Mouse (Mus musculus) neural tube, embryonic 13.5 days (tissue): ENCODE measurements around the gene Trpd52l3. TPM values are rescaled to one million over a fixed set of nuclear protein-coding genes. Genes with fewer than 3 reads are reported as not detected.
"Not testable (repeated sequence)": the region's sequence is repeated elsewhere in the genome, so short reads cannot be mapped to it uniquely, and the experiment has no call there.

ENCODE experiments used
- ATAC-seq: fragments of 200-750 bp; cut with Nextera tagmentation; 2 replicates; pipeline ENCODE4 v1.8.0; 2017; ENCODE audit warnings: low read depth, mild to moderate bottlenecking, moderate TSS enrichment, moderate library complexity
- H3K27ac ChIP-seq: fragments of 300-500 bp; sonication (generic); replicated peaks from 2 replicates; pipeline ENCODE4 v1.5.1; 2015; ENCODE audit warnings: moderate library complexity, mild to moderate bottlenecking, inconsistent platforms
- H3K27me3 ChIP-seq: fragments of 300-500 bp; sonication (generic); 2 replicates; pipeline ENCODE4 v1.6.1; 2015; ENCODE audit warnings: mild to moderate bottlenecking, inconsistent platforms
- H3K36me3 ChIP-seq: fragments of 300-500 bp; sonication (generic); 2 replicates; pipeline ENCODE4 v1.6.1; 2015; ENCODE audit warnings: mild to moderate bottlenecking, inconsistent platforms
- H3K4me1 ChIP-seq: fragments of 300-500 bp; sonication (generic); replicated peaks from 2 replicates; pipeline ENCODE4 v1.6.1; 2015; ENCODE audit warnings: inconsistent platforms
- H3K4me2 ChIP-seq: fragments of 300-500 bp; sonication (generic); 2 replicates; pipeline ENCODE4 v1.6.1; 2015; ENCODE audit warnings: inconsistent platforms, mild to moderate bottlenecking, moderate library complexity
- H3K4me3 ChIP-seq: fragments of 300-500 bp; sonication (generic); 2 replicates; pipeline ENCODE4 v1.5.1; 2015; ENCODE audit warnings: mild to moderate bottlenecking, inconsistent platforms
- H3K9ac ChIP-seq: fragments of 300-500 bp; sonication (generic); 2 replicates; pipeline ENCODE4 v1.6.1; 2015; ENCODE audit warnings: moderate library complexity, mild to moderate bottlenecking, inconsistent platforms
- H3K9me3 ChIP-seq: fragments of 300-500 bp; sonication (generic); 2 replicates; pipeline ENCODE4 v1.6.1; 2016; ENCODE audit warnings: inconsistent platforms
- whole genome bisulfite sequencing: fragments of 180-500 bp; shearing (Covaris S2); methylation state at CpG from one replicate; pipeline ENCODE4 v1.1.7; 2015; 5-methylcytosine and 5-hydroxymethylcytosine counted together
- polyA plus RNA-seq: library from polyadenylated mRNA; unstranded; fragments of >200 nt; fragmentation: Nextera tagmentation; extraction: Ambion mirVana; gene quantifications from 2 replicates; pipeline ENCODE4 v1.2.1, GENCODE M21; 2015

Trpd52l3 gene
- polyA plus RNA-seq, 1 experiment from 2014 or later, result not detected

DNA sequence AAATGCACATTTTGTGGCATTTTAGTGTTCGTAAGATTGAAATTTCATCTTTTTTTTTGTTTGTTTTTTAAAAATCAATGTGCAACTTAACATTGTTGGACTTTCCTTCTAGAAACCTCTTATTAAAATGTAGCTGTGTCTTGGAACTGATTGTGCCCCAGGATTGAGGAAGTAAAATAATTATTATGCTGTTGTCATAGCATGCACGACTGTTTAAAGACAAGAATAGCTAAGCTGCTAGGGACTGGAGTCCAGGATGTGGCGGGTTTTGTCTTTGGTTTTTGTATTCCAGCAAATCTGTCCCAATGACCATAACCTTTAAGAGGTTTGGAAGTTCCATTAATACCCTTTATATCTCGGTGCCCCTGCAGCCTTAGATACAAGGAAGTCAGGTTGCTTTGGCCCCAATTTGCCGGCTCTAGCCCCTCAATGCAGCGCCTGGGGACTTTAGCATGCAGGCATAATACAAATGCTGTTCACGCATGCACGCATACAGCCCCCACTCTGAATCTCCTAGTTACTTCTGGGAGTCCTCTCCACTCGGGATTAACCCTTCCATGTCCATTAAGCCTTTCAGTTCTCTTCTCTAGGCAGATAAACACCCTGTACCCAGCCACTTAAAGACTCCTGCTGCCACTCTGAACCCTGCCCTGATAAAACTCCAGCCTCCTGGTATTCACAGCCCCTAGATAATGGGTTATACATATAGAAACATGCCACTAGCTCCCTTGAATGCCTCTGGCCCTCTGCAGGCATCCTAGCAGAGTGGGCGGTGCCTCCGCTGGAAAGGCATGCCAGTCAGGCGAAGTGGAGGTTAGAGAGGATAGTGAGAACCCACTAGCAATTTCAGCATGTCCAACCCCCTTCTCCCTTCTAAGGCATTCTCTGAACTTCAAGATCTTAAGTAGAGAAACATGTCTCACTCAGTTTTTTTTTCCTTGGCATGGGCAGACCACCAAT is 2.9 kb upstream of the Trpd52l3 start:
- H3K27me3 ChIP-seq, result no peaks in the 10 kb centered on the region
- no peak overlapping the region for H3K27ac ChIP-seq
- peaks cover 6% of the 10 kb centered on the region; the same call in 1 of the 2 replicates for H3K4me1 ChIP-seq
- no peak overlapping the region for H3K4me3 ChIP-seq
- peak; percentile 40 for ATAC-seq
- no peaks in the 10 kb centered on the region for H3K9me3 ChIP-seq
- whole genome bisulfite sequencing, result 38% methylated on average over 12 of the region's 12 CpGs
- H3K4me2 ChIP-seq, result peak overlapping the region; percentile 20
- H3K9ac ChIP-seq, result no peak overlapping the region
- no peaks in the 10 kb centered on the region for H3K36me3 ChIP-seq

DNA sequence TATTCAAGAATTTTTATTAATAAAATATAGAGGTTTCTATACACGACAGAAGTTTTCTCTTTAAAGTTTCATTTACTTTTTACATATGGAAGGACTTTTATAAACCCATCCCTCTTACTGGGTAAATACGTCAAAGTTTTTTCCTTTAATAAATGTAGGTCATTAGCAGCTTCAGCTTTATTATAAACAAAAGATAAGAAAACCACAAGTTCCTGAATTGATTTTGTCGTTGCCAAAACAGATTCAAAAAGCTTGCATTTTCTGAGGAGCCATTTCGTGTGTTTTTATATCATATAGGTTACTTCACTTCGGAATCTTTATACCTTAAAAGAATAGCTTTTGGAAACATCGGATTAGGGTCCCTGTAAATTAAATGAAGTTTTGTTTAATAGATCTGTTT is 2.0 kb upstream of the Trpd52l3 start:
- Histone ChIP-seq H3K36me3 (no peaks in the 10 kb centered on the region), H3K9me3 (no peaks in the 10 kb centered on the region), H3K27ac (no peak overlapping the region), H3K27me3 (no peaks in the 10 kb centered on the region), H3K4me3 (no peak overlapping the region), H3K9ac (no peak overlapping the region), H3K4me2 (no peak overlapping the region), H3K4me1 (peaks cover 6% of the 10 kb centered on the region; the same call in 1 of the 2 replicates)
- WGBS, result 87% methylated on average over 6 of the region's 6 CpGs
- no peak for ATAC-seq

DNA sequence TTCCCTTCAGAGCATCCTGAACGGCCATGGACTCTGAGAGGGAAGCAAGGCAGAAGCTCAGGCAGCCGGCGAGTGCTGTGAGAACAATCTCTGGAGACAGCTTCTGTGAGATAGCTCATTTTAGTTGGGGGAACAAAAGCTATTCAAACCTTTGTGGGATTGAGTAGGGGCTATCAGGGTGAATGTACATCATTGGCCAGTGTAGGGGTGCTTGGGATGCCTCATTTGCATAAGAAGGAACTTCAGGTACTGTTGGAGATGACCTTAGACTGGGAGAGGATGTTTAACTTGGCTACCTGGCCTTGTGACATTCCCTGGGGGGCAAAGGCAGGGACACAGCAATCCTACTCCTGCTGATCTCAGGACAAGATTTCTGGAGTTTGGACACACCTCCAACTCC is 2.8 kb downstream of the Trpd52l3 start:
- Histone ChIP-seq H3K9ac (no peak overlapping the region), H3K36me3 (no peaks in the 10 kb centered on the region), H3K4me1 (no peaks in the 10 kb centered on the region), H3K4me3 (no peak overlapping the region), H3K27me3 (no peaks in the 10 kb centered on the region), H3K9me3 (no peaks in the 10 kb centered on the region), H3K4me2 (no peak overlapping the region), H3K27ac (no peak overlapping the region)
- no peak for ATAC-seq
- 77% methylated on average over 3 of the region's 3 CpGs for WGBS

DNA sequence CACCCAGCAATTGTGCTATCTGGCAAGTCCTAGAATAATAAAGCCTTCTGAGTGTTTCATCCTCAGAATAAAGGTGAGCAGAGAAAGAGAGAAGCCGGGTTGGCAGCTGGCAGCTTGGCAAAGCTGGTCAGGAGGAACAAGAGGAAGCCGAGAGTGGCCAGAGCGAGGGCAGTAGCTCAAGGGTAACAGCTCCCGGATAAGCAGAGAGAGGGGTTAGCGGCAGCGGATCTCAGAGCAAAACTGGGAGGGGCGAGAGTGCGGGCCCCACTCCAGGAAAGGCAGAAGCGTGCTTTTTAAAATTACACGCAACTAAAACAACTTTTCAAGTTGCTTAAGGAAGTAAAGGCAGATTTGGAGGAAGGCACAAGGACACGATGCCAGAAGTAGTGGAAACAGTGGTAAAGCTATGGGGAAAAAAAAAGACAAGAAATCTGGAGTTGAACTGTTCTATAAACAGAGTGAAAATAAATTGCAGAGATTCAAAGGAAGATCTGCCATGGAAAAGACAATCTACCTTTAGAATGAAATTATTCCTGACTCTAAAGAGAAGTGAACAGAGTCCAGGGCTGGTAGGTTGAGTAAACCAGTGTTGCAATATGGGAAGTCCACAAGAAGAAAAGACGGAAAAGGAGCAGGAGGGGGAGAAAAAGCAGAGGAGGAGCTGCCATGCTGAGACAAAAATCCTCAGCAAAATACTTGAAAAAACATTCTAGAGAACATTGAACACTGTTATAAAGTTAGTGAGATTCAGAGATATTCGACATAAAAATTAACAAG is 7.1 kb downstream of the Trpd52l3 start:
- no peak overlapping the region for H3K9ac ChIP-seq
- H3K27ac ChIP-seq, result no peak overlapping the region
- H3K4me2 ChIP-seq, result no peak overlapping the region
- H3K36me3 ChIP-seq, result no peaks in the 10 kb centered on the region
- ATAC-seq, result no peak
- no peak overlapping the region for H3K4me3 ChIP-seq
- no peaks in the 10 kb centered on the region for H3K27me3 ChIP-seq
- 80% methylated on average over 13 of the region's 13 CpGs for WGBS
- H3K9me3 ChIP-seq, result no peaks in the 10 kb centered on the region
- H3K4me1 ChIP-seq, result no peaks in the 10 kb centered on the region

- Histone ChIP-seq H3K27ac (no peak overlapping the region), H3K36me3 (no peaks in the 10 kb centered on the region), H3K4me3 (no peak overlapping the region), H3K27me3 (no peaks in the 10 kb centered on the region), H3K4me1 (no peaks in the 10 kb centered on the region), H3K9ac (no peak overlapping the region), H3K9me3 (no peaks in the 10 kb centered on the region), H3K4me2 (no peak overlapping the region)
- no peak for ATAC-seq
- WGBS, result 87% methylated on average over 3 of the region's 3 CpGs
Observed at GRCm38 (mm10) chr19:30014331-30014730, 10.7 kb downstream of the Trpd52l3 start.

GRCm38 (mm10) chr19:30016156-30016555 is 12.6 kb downstream of the Trpd52l3 start:
- WGBS, result 64% methylated on average over 6 of the region's 6 CpGs
- H3K4me3 ChIP-seq, result no peak overlapping the region
- H3K27ac ChIP-seq, result no peak overlapping the region
- no peaks in the 10 kb centered on the region for H3K4me1 ChIP-seq
- H3K4me2 ChIP-seq, result no peak overlapping the region
- no peaks in the 10 kb centered on the region for H3K9me3 ChIP-seq
- no peaks in the 10 kb centered on the region for H3K27me3 ChIP-seq
- no peak overlapping the region for H3K9ac ChIP-seq
- no peak for ATAC-seq
- H3K36me3 ChIP-seq, result no peaks in the 10 kb centered on the region

- H3K9ac ChIP-seq, H3K27ac ChIP-seq, H3K27me3 ChIP-seq, H3K9me3 ChIP-seq, ATAC-seq, H3K4me1 ChIP-seq, H3K4me3 ChIP-seq, H3K36me3 ChIP-seq, H3K4me2 ChIP-seq: not testable (repeated sequence)
- WGBS, result 95% methylated on average over 10 of the region's 10 CpGs
Observed at GRCm38 (mm10) chr19:30023419-30023818, 19.8 kb downstream of the Trpd52l3 start.

DNA sequence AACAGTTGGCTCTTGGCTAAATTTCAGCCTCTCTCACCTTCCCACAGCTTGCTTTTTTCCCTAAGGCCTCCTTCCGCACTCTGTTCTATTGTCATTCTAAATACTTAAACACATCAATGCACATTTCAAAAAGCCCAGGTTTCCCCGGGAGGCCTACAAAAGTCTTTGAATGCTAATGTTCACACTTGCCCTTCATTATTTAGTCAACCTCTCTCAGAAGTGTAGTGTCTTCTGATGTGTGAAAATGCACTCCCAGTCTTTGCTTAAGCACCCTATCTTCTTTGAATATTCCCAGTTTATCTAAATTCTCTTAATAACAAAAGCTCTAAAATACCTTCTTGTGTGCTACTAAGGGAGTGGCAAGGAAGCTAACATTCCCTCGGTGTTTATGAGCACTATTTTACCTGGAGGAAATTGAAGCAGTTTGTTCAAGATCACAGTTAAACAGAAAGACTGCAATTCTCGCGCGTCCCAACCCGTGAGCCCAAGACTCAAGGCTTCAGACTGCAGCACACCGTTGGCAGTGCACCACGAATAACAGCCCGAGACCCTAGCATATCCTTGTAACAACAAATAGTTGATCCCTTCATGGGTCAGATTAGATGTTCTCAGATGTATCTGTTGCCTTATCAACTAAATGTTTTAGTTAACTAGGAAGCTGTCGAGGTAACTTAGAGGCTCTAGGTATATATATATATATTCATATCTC is 25.6 kb downstream of the Trpd52l3 start:
- 16% methylated on average over 11 of the region's 11 CpGs for WGBS
- H3K4me1 ChIP-seq, result peaks cover 36% of the 10 kb centered on the region
- ATAC-seq, result no peak
- H3K9ac ChIP-seq, result peak overlapping the region; percentile 100; the same call in 1 of the 2 replicates
- H3K9me3 ChIP-seq, result no peaks in the 10 kb centered on the region
- H3K4me2 ChIP-seq, result peak overlapping the region; percentile 84
- H3K27ac ChIP-seq, result peak overlapping the region; percentile 96
- H3K27me3 ChIP-seq, result no peaks in the 10 kb centered on the region
- peak overlapping the region; percentile 100 for H3K4me3 ChIP-seq
- no peaks in the 10 kb centered on the region for H3K36me3 ChIP-seq

- 1% methylated on average over 74 of the region's 74 CpGs for WGBS
- Histone ChIP-seq H3K4me1 (peaks cover 43% of the 10 kb centered on the region), H3K36me3 (no peaks in the 10 kb centered on the region), H3K27ac (peak within 1 kb of the TSS; percentile 96), H3K4me3 (peak within 1 kb of the TSS; percentile 100), H3K27me3 (no peaks in the 10 kb centered on the region), H3K9me3 (no peaks in the 10 kb centered on the region), H3K9ac (peak within 1 kb of the TSS; percentile 100), H3K4me2 (peak within 1 kb of the TSS; percentile 84)
- peak; percentile 98 for ATAC-seq
Observed at GRCm38 (mm10) chr19:30029894-30030635, 26.5 kb downstream of the Trpd52l3 start, which contains the start of gene Uhrf2. Uhrf2 (plus strand) TSS chr19:30030513.

GRCm38 (mm10) chr19:30030636-30031467 is 27.3 kb downstream of the Trpd52l3 start:
- peak; percentile 29; the same call in 1 of the 2 replicates for ATAC-seq
- WGBS, result under 1% methylated on average over 90 of the region's 92 CpGs

More at GRCm38 (mm10) chr19:30030636-30031467, 27.3 kb downstream of the Trpd52l3 start:
- H3K4me1 ChIP-seq, result peaks cover 50% of the 10 kb centered on the region
- H3K36me3 ChIP-seq, result no peaks in the 10 kb centered on the region
- H3K4me2 ChIP-seq, result peak overlapping the region; percentile 84
- peak overlapping the region; percentile 96 for H3K27ac ChIP-seq
- H3K9ac ChIP-seq, result peak overlapping the region; percentile 100
- no peaks in the 10 kb centered on the region for H3K9me3 ChIP-seq
- H3K4me3 ChIP-seq, result peak overlapping the region; percentile 100
- no peaks in the 10 kb centered on the region for H3K27me3 ChIP-seq
